9 mouse cellular contexts compared by ENCODE assay signal in genomic region chr11:95825625-95826024, GRCm38 (mm10). TPM values are rescaled to one million over a fixed set of nuclear protein-coding genes. Genes with fewer than 3 reads are reported as not detected.
DNase-seq lines count a peak whose midpoint lies in the region; ATAC-seq and TF ChIP-seq lines count a peak whose summit lies in the region.
"Had no signal": no experiment of that assay in that cellular context is flagged by ENCODE, and none has a peak within 500 bp of the region (broad histone marks: within the 10 kb centered on the region; RNA-seq: fewer than 3 reads in every experiment).

No protein-coding gene starts in this region.

- no peak for ATAC-seq in heart, embryonic 13.5 days (ENCODE audit: extremely low read depth, insufficient number of reproducible peaks, low FRiP score, low TSS enrichment)
- ATAC-seq in megakaryocyte, adult 5-6 weeks (ENCODE audit: poor library complexity, severe bottlenecking): no peak
- ATAC-seq in embryonic facial prominence, embryonic 15.5 days (ENCODE audit: insufficient number of reproducible peaks, low FRiP score, low TSS enrichment, low read depth): no peak
- ATAC-seq in liver, postnatal 0 days: no peak

- H3K4me3 ChIP-seq in heart, embryonic 13.5 days: peak overlapping the region; percentile 66
- H3K4me3 ChIP-seq in megakaryocyte, embryonic 14.5 days (replicated peaks): peak overlapping the region; percentile 95
- peak overlapping the region; percentile 61 for H3K4me3 ChIP-seq in embryonic facial prominence, embryonic 15.5 days (replicated peaks)
- peak overlapping the region; percentile 64 for H3K4me3 ChIP-seq in liver, postnatal 0 days (ENCODE audit: low read depth, low read length)
- H3K4me3 ChIP-seq in left cerebral cortex, adult 2 months: no peak overlapping the region

- H3K27ac ChIP-seq in heart, embryonic 13.5 days (replicated peaks): 0 out of 2 replicates have a peak overlapping the region, but pooled peaks have one; percentile 53
- no peak overlapping the region for H3K27ac ChIP-seq in embryonic facial prominence, embryonic 15.5 days (replicated peaks)
- no peak overlapping the region for H3K27ac ChIP-seq in liver, postnatal 0 days (ENCODE audit: low read depth)
- H3K27ac ChIP-seq in left cerebral cortex, adult 2 months: no peak overlapping the region

- DNase-seq in heart, postnatal 14 days: no peak
- no peak for DNase-seq in liver, postnatal 0 days
- no peak for DNase-seq in left cerebral cortex, adult 2 months (ENCODE audit: extremely low spot score in 1 of 2, low spot score in 2 of 2)

- peak overlapping the region; percentile 83 for H3K9ac ChIP-seq in heart, embryonic 13.5 days
- no peak overlapping the region for H3K9ac ChIP-seq in embryonic facial prominence, embryonic 15.5 days
- peak overlapping the region; percentile 74 for H3K9ac ChIP-seq in liver, postnatal 0 days (replicated peaks)

- peaks cover 65% of the 10 kb centered on the region for H3K27me3 ChIP-seq in heart, embryonic 13.5 days (replicated peaks)
- H3K27me3 ChIP-seq in megakaryocyte, embryonic 14.5 days (replicated peaks): peaks cover 88% of the 10 kb centered on the region
- peaks cover 60% of the 10 kb centered on the region for H3K27me3 ChIP-seq in embryonic facial prominence, embryonic 15.5 days
- H3K27me3 ChIP-seq in liver, postnatal 0 days (ENCODE audit: insufficient read depth, low read length): peaks cover 23% of the 10 kb centered on the region

- no peaks in the 10 kb centered on the region for H3K9me3 ChIP-seq in heart, embryonic 13.5 days
- peaks cover 6% of the 10 kb centered on the region for H3K9me3 ChIP-seq in megakaryocyte, embryonic 14.5 days
- H3K9me3 ChIP-seq in embryonic facial prominence, embryonic 15.5 days (replicated peaks): no peaks in the 10 kb centered on the region
- H3K9me3 ChIP-seq in liver, postnatal 0 days (ENCODE audit: low read length): no peaks in the 10 kb centered on the region
- H3K9me3 ChIP-seq: midbrain, embryonic 10.5 days had no signal

- intact Hi-C loops in heart, postnatal 14 days (cut with DNase I): loop anchor here (2.0 kb wide), 2 partner anchors 31 to 53 kb away; no protein-coding TSS in a partner anchor
- intact Hi-C loops in left cerebral cortex, adult 2 months (cut with DNase I): loop anchor here (2.0 to 5.0 kb wide), 3 partner anchors 33 to 207 kb away; partner anchors contain the start of gene Snf8

- H3K36me3 ChIP-seq in heart, embryonic 13.5 days: no peaks in the 10 kb centered on the region
- H3K36me3 ChIP-seq in megakaryocyte, embryonic 14.5 days (replicated peaks; ENCODE audit: low read length): peaks cover 15% of the 10 kb centered on the region
- H3K36me3 ChIP-seq in embryonic facial prominence, embryonic 15.5 days: no peaks in the 10 kb centered on the region
- H3K36me3 ChIP-seq in liver, postnatal 0 days (replicated peaks; ENCODE audit: insufficient read depth, low read length): no peaks in the 10 kb centered on the region; the same call in 1 of the 2 replicates
- H3K36me3 ChIP-seq: midbrain, embryonic 10.5 days had no signal

- TF ChIP-seq EP300 in liver, postnatal 0 days (IDR thresholded peaks at IDR 0.05; ENCODE audit: low read depth): no peak

- no peak for TF ChIP-seq CTCF in liver, postnatal 0 days (IDR thresholded peaks at IDR 0.05; ENCODE audit: low read depth)
- TF ChIP-seq CTCF in left cerebral cortex, adult 2 months (IDR thresholded peaks at IDR 0.05): no peak

- peak overlapping the region; percentile 97 for H3K4me2 ChIP-seq in heart, embryonic 13.5 days
- H3K4me2 ChIP-seq in embryonic facial prominence, embryonic 15.5 days (replicated peaks): 0 out of 2 replicates have a peak overlapping the region, but pooled peaks have one; percentile 99
- peak overlapping the region; percentile 95 for H3K4me2 ChIP-seq in liver, postnatal 0 days (ENCODE audit: low read depth, low read length)

- 47% methylated on average over 3 of the region's 3 CpGs for WGBS in heart, embryonic 13.5 days
- 38% methylated on average over 3 of the region's 3 CpGs for WGBS in embryonic facial prominence, embryonic 15.5 days
- WGBS in liver, postnatal 0 days (ENCODE audit: insufficient replicate concordance): 48% methylated on average over 3 of the region's 3 CpGs

- peaks cover 33% of the 10 kb centered on the region for H3K4me1 ChIP-seq in heart, embryonic 13.5 days
- H3K4me1 ChIP-seq in megakaryocyte, embryonic 14.5 days: peaks cover 68% of the 10 kb centered on the region
- H3K4me1 ChIP-seq in embryonic facial prominence, embryonic 15.5 days: peaks cover 17% of the 10 kb centered on the region
- H3K4me1 ChIP-seq in liver, postnatal 0 days (ENCODE audit: insufficient read depth): peaks cover 29% of the 10 kb centered on the region

RNA-seq across cellular contexts. Expression of gene Phospho1, which starts 1.3 kb away (rescaled TPM):
- 1.8 and 2.2 TPM in 2 replicates for polyA plus RNA-seq in heart, embryonic 13.5 days (2015; fragmentation: Nextera tagmentation; extraction: Ambion mirVana)
- 100 to 1,000 TPM; 172 to 179 TPM for total RNA-seq in heart, postnatal 14 days (2021)
- 11.0 and 11.8 TPM in 2 replicates for polyA plus RNA-seq in megakaryocyte, embryonic 14.5 days (2012; ENCODE audit: insufficient read depth, low replicate concordance)
- total RNA-seq in megakaryocyte, adult 5-6 weeks (2015): 12.6 and 17.3 TPM in 2 replicates
- 2.3 TPM in 1 of 2 replicates, not detected in the other for total RNA-seq in megakaryocyte, adult 5-6 weeks (2017)
- polyA plus RNA-seq in embryonic facial prominence, embryonic 15.5 days (2015; fragmentation: Nextera tagmentation; extraction: Ambion mirVana): 8.3 and 9.1 TPM in 2 replicates
- 1.9 and 2.0 TPM in 2 replicates for polyA plus RNA-seq in liver, postnatal 0 days (2015; fragmentation: Nextera tagmentation; extraction: Ambion mirVana)
- total RNA-seq in left cerebral cortex, adult 2 months (2021): 10 to 100 TPM; 75.1 to 80.4 TPM
- polyA plus RNA-seq: forebrain, embryonic 16.5 days had no signal

RNA-seq across cellular contexts. Expression of gene Gngt2, which starts 11.4 kb away (rescaled TPM):
- 36.6 and 41.4 TPM in 2 replicates for polyA plus RNA-seq in heart, embryonic 13.5 days (2015; fragmentation: Nextera tagmentation; extraction: Ambion mirVana)
- total RNA-seq in heart, postnatal 14 days (2021): 10 to 100 TPM; 18.3 to 20.0 TPM
- 10.2 and 30.7 TPM in 2 replicates for polyA plus RNA-seq in megakaryocyte, embryonic 14.5 days (2012; ENCODE audit: insufficient read depth, low replicate concordance)
- 92.0 and 95.7 TPM in 2 replicates for total RNA-seq in megakaryocyte, adult 5-6 weeks (2015)
- 64.0 and 66.6 TPM in 2 replicates for total RNA-seq in megakaryocyte, adult 5-6 weeks (2017)
- polyA plus RNA-seq in embryonic facial prominence, embryonic 15.5 days (2015; fragmentation: Nextera tagmentation; extraction: Ambion mirVana): 16.8 and 20.8 TPM in 2 replicates
- 30.2 and 32.2 TPM in 2 replicates for polyA plus RNA-seq in liver, postnatal 0 days (2015; fragmentation: Nextera tagmentation; extraction: Ambion mirVana)
- 1 to 10 TPM; 2.3 to 3.3 TPM for total RNA-seq in left cerebral cortex, adult 2 months (2021)

RNA-seq across cellular contexts. Expression of gene Abi3, which starts 16.7 kb away (rescaled TPM):
- polyA plus RNA-seq in heart, embryonic 13.5 days (2015; fragmentation: Nextera tagmentation; extraction: Ambion mirVana): 17.0 and 17.3 TPM in 2 replicates
- total RNA-seq in heart, postnatal 14 days (2021): 10 to 100 TPM; 20.7 to 21.0 TPM
- polyA plus RNA-seq in megakaryocyte, embryonic 14.5 days (2012; ENCODE audit: insufficient read depth, low replicate concordance): 67.9 and 94.9 TPM in 2 replicates
- 14.7 and 19.8 TPM in 2 replicates for total RNA-seq in megakaryocyte, adult 5-6 weeks (2015)
- 13.7 and 20.0 TPM in 2 replicates for total RNA-seq in megakaryocyte, adult 5-6 weeks (2017)
- polyA plus RNA-seq in embryonic facial prominence, embryonic 15.5 days (2015; fragmentation: Nextera tagmentation; extraction: Ambion mirVana): 8.6 and 9.0 TPM in 2 replicates
- 9.8 and 10.2 TPM in 2 replicates for polyA plus RNA-seq in liver, postnatal 0 days (2015; fragmentation: Nextera tagmentation; extraction: Ambion mirVana)
- 1 to 10 TPM; 7.6 to 9.4 TPM for total RNA-seq in left cerebral cortex, adult 2 months (2021)
